Mouse (Mus musculus) myocyte (in vitro differentiated cells): ENCODE data around the gene Mchr1.

ENCODE experiments used
- CEBPB ChIP-seq: IDR thresholded peaks from 2 replicates; pipeline ENCODE4 v1.6.1; 2011; ENCODE audit warnings: mild to moderate bottlenecking, moderate library complexity; ENCODE audit not compliant: poor library complexity, insufficient read depth, severe bottlenecking
- E2F4 ChIP-seq: IDR thresholded peaks from one replicate; pipeline ENCODE4 v1.6.1; 2011; ENCODE audit warnings: mild to moderate bottlenecking, control low read depth, moderate library complexity; ENCODE audit not compliant: insufficient read depth
- MAX ChIP-seq: IDR thresholded peaks from one replicate; pipeline ENCODE4 v1.6.1; 2011; ENCODE audit warnings: low read depth, mild to moderate bottlenecking, control low read depth
- MYOD1 ChIP-seq, 3 experiments: IDR thresholded peaks; one replicate each; pipeline ENCODE4 v1.6.1; 2011; ENCODE audit warnings: control low read depth in 2 of 3, low read depth in 2 of 3, mild to moderate bottlenecking in 2 of 3, moderate library complexity in 1 of 3; ENCODE audit not compliant: insufficient read length in 2 of 3, control insufficient read depth in 1 of 3
- POLR2A ChIP-seq: IDR thresholded peaks from one replicate; pipeline ENCODE4 v1.6.1; 2011; ENCODE audit warnings: low read depth, mild to moderate bottlenecking, control low read depth, moderate library complexity; ENCODE audit not compliant: insufficient read length
- POLR2AphosphoS2 ChIP-seq: IDR thresholded peaks from one replicate; pipeline ENCODE4 v1.6.1; 2011; ENCODE audit warnings: low read depth, control low read depth; ENCODE audit not compliant: insufficient read length
- REST ChIP-seq: IDR thresholded peaks from one replicate; pipeline ENCODE4 v1.6.1; 2011; ENCODE audit warnings: mild to moderate bottlenecking, control low read depth, moderate library complexity; ENCODE audit not compliant: insufficient read depth, insufficient read length
- SRF ChIP-seq: IDR thresholded peaks from one replicate; pipeline ENCODE4 v1.6.1; 2011; ENCODE audit warnings: low read depth; ENCODE audit not compliant: control insufficient read depth, insufficient read length
- TCF12 ChIP-seq: IDR thresholded peaks from one replicate; pipeline ENCODE4 v1.6.1; 2011; ENCODE audit warnings: mild to moderate bottlenecking, control low read depth; ENCODE audit not compliant: poor library complexity, insufficient read depth, severe bottlenecking
- TCF3 ChIP-seq: IDR thresholded peaks from one replicate; pipeline ENCODE4 v1.6.1; 2011; ENCODE audit warnings: low read depth, control low read depth; ENCODE audit not compliant: insufficient read length
- USF1 ChIP-seq: IDR thresholded peaks from one replicate; pipeline ENCODE4 v1.6.1; 2011; ENCODE audit warnings: low read depth, mild to moderate bottlenecking, control low read depth, moderate library complexity

DNA sequence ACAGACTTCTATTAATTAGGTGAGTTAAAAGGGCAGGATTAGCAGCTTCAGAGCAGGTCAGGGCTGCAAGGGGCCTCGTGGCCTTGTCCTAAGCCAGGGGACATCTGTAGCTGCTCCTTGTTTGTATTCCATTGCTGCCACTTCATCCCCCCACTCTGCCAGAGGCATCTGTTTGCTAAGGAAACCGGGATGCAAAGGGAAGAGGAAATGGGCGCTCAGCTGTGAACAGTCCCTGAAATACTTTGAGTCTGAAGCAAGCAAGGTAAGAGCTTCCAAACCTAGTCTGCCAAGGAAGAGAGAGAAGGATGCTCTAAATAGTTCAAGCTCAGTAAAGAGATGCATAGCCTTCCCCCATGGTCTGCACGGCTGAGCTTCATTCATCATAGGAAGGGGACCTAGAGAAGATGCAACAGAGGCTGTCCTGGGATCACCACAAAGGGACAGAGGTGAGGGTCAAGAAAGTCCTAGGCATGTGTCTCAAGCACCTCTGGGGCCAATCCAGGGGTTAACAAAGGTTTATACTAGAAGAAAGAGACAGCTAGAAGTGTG is 17.4 kb downstream of the Mchr1 start:
- TF ChIP-seq POLR2A (no peak), TCF12 (no peak), MAX (no peak), POLR2AphosphoS2 (no peak), USF1 (no peak), E2F4 (no peak), REST (no peak), TCF3 (no peak), CEBPB (no peak), SRF (no peak), MYOD1 (IDR thresholded peaks at IDR 0.05; ENCODE audit: control insufficient read depth in 1 of 3, insufficient read length in 2 of 3, low read depth in 2 of 3) (no peak)
